Mouse (Mus musculus): ENCODE measurements around the gene Trpv5. TPM values are rescaled to one million over a fixed set of nuclear protein-coding genes. Genes with fewer than 3 reads are reported as not detected.

The Trpv5 gene
- polyA plus RNA-seq, 1 experiment from 2014 or later, result 0.13 TPM

DNA sequence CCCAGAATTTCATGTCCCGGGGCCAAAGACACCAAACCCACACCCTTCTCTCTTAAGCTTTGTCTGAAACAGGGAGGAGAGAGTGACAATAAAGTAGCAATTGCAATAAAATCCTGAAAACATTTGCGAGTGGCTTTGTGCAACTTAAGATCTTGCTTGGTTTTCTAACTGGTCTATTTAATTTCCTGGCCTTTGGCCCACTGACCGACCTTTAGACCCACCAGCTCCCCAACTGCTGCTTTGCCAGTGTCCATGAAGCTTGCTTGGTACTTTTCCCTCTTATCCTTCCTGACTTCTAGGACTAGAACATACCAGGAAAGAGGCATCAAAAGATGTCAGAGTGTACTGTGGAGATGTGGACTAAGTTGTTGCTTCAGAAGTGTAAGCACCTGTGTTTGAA lies 5.0 kb upstream of the Trpv5 start:
- H3K4me2 ChIP-seq (ENCODE audit: low read depth, low read length), result no peak overlapping the region
- no peaks in the 10 kb centered on the region for H3K9me3 ChIP-seq (ENCODE audit: control insufficient read depth, low read length)
- ATAC-seq, result no peak
- H3K27ac ChIP-seq (ENCODE audit: low read length), result no peak overlapping the region
- WGBS, result 81% methylated on average over 3 of the region's 3 CpGs
- H3K4me3 ChIP-seq (ENCODE audit: low read length), result no peak overlapping the region
- H3K9ac ChIP-seq (ENCODE audit: low read depth, low read length), result no peak overlapping the region
- no peaks in the 10 kb centered on the region for H3K4me1 ChIP-seq (ENCODE audit: control insufficient read depth, insufficient read depth, low read length)
- no peaks in the 10 kb centered on the region for H3K27me3 ChIP-seq (replicated peaks; ENCODE audit: control insufficient read depth, insufficient read depth, low read length)
- no peaks in the 10 kb centered on the region for H3K36me3 ChIP-seq (ENCODE audit: control insufficient read depth, insufficient read depth, low read length)

DNA sequence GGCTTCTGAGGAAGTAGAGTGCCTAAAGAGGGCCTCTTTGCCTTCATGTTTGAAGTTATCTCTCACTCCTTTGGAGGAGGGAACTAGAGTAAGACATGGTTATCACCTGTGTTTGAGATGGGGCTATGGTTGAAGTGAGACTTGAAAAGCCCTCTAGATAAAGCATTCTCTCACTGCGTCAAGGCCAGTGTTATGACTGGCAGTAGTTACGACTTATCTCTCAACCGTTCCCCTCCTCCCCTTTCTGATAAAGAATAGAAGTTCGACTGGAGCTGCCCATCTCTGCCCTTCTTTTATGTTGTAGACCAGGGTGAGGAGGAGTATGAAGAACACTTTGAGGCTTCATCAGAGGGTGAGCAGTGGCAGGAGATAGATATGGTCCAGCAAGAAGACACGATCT lies 4.3 kb upstream of the Trpv5 start:
- no peak overlapping the region for H3K4me3 ChIP-seq (ENCODE audit: low read length)
- no peak overlapping the region for H3K4me2 ChIP-seq (ENCODE audit: low read depth, low read length)
- H3K36me3 ChIP-seq (ENCODE audit: control insufficient read depth, insufficient read depth, low read length), result no peaks in the 10 kb centered on the region
- no peak for ATAC-seq
- 74% methylated on average over 5 of the region's 5 CpGs for WGBS
- H3K27me3 ChIP-seq (replicated peaks; ENCODE audit: control insufficient read depth, insufficient read depth, low read length), result no peaks in the 10 kb centered on the region
- no peak overlapping the region for H3K9ac ChIP-seq (ENCODE audit: low read depth, low read length)
- H3K4me1 ChIP-seq (ENCODE audit: control insufficient read depth, insufficient read depth, low read length), result no peaks in the 10 kb centered on the region
- H3K9me3 ChIP-seq (ENCODE audit: control insufficient read depth, low read length), result no peaks in the 10 kb centered on the region
- H3K27ac ChIP-seq (ENCODE audit: low read length), result no peak overlapping the region

DNA sequence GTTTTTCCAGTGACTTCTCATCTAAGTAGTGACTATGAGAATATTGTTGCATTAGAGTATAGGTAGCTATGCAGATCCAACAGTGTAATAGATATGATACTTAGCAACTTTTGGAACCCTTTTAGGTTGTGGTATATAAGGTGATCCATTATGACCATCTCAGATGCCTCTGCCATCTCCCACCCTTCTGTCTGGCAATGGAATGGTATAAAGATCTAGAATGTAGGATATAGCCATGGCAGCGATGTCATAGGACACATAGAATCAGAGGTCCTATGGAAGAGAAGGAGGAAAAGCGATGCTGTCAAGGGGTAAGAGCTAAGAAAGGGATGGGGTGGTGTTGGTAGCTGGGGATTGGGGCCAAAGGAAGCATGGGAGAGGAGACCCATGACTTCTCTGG lies 3.6 kb upstream of the Trpv5 start, which contains the start of gene Llcfc1:
Gene Llcfc1, plus strand, starts transcription at position 301 of the 400 bp plus-strand sequence.
- Histone ChIP-seq H3K27me3 (replicated peaks; ENCODE audit: control insufficient read depth, insufficient read depth, low read length) (no peaks in the 10 kb centered on the region), H3K27ac (ENCODE audit: low read length) (no peak within 1 kb of the TSS), H3K36me3 (ENCODE audit: control insufficient read depth, insufficient read depth, low read length) (no peaks in the 10 kb centered on the region), H3K4me2 (ENCODE audit: low read depth, low read length) (no peak within 1 kb of the TSS), H3K4me1 (ENCODE audit: control insufficient read depth, insufficient read depth, low read length) (no peaks in the 10 kb centered on the region), H3K9me3 (ENCODE audit: control insufficient read depth, low read length) (no peaks in the 10 kb centered on the region), H3K9ac (ENCODE audit: low read depth, low read length) (no peak within 1 kb of the TSS), H3K4me3 (ENCODE audit: low read length) (no peak within 1 kb of the TSS)
- no peak for ATAC-seq
- 79% methylated on average over 2 of the region's 2 CpGs for WGBS

DNA sequence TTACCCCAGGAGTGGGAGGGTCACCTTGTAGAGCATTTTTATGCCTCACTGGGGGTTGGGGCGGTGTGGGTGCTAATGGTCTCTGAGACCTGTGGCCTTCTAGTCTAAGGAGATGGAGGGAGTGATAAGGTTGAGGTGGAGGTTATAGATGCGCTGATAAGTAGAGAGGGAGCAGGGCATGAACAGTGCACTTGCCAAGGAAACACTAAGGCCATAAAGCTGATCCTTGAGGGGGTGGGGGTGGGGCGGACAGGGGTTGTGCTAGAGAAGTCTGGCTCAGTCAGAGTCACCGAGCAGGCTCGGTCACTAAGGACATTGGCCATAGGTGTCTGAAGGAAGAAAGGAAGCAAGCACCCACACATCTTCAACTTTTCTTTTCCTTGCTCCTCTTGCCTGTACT lies 1.1 kb upstream of the Trpv5 start:
- H3K36me3 ChIP-seq (ENCODE audit: control insufficient read depth, insufficient read depth, low read length), result no peaks in the 10 kb centered on the region
- no peaks in the 10 kb centered on the region for H3K27me3 ChIP-seq (replicated peaks; ENCODE audit: control insufficient read depth, insufficient read depth, low read length)
- H3K4me2 ChIP-seq (ENCODE audit: low read depth, low read length), result no peak overlapping the region
- H3K27ac ChIP-seq (ENCODE audit: low read length), result no peak overlapping the region
- peak; percentile 48; the same call in 1 of the 2 replicates for ATAC-seq
- no peaks in the 10 kb centered on the region for H3K4me1 ChIP-seq (ENCODE audit: control insufficient read depth, insufficient read depth, low read length)
- no peak overlapping the region for H3K4me3 ChIP-seq (ENCODE audit: low read length)
- no peaks in the 10 kb centered on the region for H3K9me3 ChIP-seq (ENCODE audit: control insufficient read depth, low read length)
- no peak overlapping the region for H3K9ac ChIP-seq (ENCODE audit: low read depth, low read length)
- 64% methylated on average over 5 of the region's 5 CpGs for WGBS

DNA sequence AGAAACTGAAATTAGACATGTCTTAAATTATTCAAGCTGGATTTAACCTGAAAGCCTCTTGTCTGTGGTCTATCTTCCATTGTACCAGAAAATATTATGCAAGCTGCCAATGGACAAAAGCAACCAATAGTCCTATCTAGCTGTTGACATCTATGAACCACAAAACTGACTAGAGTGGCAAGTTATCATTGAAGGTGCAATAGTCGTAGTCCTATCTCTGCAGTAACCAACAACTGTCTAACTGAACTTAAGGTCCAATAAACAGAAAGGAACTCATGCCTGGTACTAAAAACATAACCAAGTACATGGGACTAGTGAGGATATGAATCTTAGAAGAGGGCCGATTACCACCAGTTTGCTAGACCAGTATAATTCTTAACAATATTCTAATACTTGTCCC lies 4.0 kb downstream of the Trpv5 start:
- Histone ChIP-seq H3K4me2 (ENCODE audit: low read depth, low read length) (no peak overlapping the region), H3K27ac (ENCODE audit: low read length) (no peak overlapping the region), H3K9me3 (ENCODE audit: control insufficient read depth, low read length) (no peaks in the 10 kb centered on the region), H3K4me3 (ENCODE audit: low read length) (no peak overlapping the region), H3K9ac (ENCODE audit: low read depth, low read length) (no peak overlapping the region), H3K4me1 (ENCODE audit: control insufficient read depth, insufficient read depth, low read length) (no peaks in the 10 kb centered on the region), H3K36me3 (ENCODE audit: control insufficient read depth, insufficient read depth, low read length) (no peaks in the 10 kb centered on the region), H3K27me3 (replicated peaks; ENCODE audit: control insufficient read depth, insufficient read depth, low read length) (no peaks in the 10 kb centered on the region)
- ATAC-seq, result no peak
- 89% methylated on average over 2 of the region's 2 CpGs for WGBS

DNA sequence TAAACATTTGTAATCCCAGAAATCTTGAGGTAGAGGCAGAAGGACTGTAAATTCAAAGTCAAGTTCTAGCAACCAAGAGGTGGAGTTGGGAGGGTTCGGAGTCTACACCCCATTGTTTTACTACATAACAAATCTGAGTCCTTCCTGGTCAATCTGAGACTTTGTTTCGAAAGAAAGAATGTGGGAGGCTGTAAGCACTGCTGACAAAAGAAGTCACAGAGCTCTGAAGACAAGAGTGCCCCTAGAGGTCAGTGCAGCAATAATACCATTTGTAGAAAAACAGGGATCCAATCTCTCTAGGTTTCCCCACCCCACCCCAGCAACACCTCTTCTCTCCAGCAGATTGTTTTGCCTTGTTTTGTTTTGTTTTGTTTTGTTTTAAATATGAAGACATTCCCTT lies 18.2 kb downstream of the Trpv5 start:
- Histone ChIP-seq H3K9ac (ENCODE audit: low read depth, low read length) (no peak overlapping the region), H3K36me3 (ENCODE audit: control insufficient read depth, insufficient read depth, low read length) (no peaks in the 10 kb centered on the region), H3K9me3 (ENCODE audit: control insufficient read depth, low read length) (no peaks in the 10 kb centered on the region), H3K4me1 (ENCODE audit: control insufficient read depth, insufficient read depth, low read length) (no peaks in the 10 kb centered on the region), H3K4me3 (ENCODE audit: low read length) (no peak overlapping the region), H3K27me3 (replicated peaks; ENCODE audit: control insufficient read depth, insufficient read depth, low read length) (no peaks in the 10 kb centered on the region), H3K27ac (ENCODE audit: low read length) (no peak overlapping the region), H3K4me2 (ENCODE audit: low read depth, low read length) (no peak overlapping the region)
- ATAC-seq, result peak; percentile 66
- 30% methylated on average over 2 of the region's 2 CpGs for WGBS

DNA sequence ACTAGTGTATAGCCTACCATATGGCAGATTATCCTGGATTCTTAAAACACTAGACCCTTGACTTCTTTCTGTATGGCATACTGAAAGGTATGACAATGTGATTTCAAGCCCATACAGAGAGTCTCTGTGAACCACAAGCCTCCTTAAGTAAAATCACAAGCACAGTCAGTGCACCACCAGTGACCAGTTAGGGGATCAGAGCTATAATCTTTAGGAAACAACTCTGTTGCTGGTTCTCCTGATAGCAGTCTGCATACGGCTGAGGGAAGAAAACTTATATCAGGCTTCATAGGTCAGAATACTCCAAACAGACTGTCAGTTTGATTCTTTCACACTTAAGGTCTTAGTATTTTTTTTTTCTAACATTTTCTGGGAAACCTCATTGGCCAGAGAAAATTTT lies 22.1 kb downstream of the Trpv5 start:
- H3K4me2 ChIP-seq (ENCODE audit: low read depth, low read length), result no peak overlapping the region
- H3K9ac ChIP-seq (ENCODE audit: low read depth, low read length), result no peak overlapping the region
- no peaks in the 10 kb centered on the region for H3K9me3 ChIP-seq (ENCODE audit: control insufficient read depth, low read length)
- no peaks in the 10 kb centered on the region for H3K4me1 ChIP-seq (ENCODE audit: control insufficient read depth, insufficient read depth, low read length)
- ATAC-seq, result no peak
- H3K27ac ChIP-seq (ENCODE audit: low read length), result no peak overlapping the region
- no peaks in the 10 kb centered on the region for H3K36me3 ChIP-seq (ENCODE audit: control insufficient read depth, insufficient read depth, low read length)
- 62% methylated on average over 1 of the region's 1 CpGs for WGBS
- no peak overlapping the region for H3K4me3 ChIP-seq (ENCODE audit: low read length)
- H3K27me3 ChIP-seq (replicated peaks; ENCODE audit: control insufficient read depth, insufficient read depth, low read length), result no peaks in the 10 kb centered on the region

DNA sequence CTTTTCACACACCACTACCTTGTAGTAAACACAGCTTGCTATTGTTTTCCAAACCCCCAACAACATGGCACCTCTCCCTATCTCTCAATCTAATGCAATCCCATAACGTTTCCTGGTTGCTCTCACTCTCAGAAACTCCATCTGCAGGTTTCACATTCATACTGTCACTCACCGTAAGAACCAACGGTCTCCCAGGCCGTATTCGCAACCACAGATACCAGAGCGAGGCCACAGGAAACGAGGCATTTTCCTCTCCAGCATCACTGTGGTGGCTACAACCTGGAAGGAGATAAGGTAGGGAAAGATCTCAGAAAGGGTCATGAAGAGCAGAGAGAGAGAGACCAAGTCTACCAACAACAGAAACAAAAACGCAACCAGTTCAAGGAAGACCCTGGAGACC lies 25.9 kb downstream of the Trpv5 start:
- H3K27ac ChIP-seq (ENCODE audit: low read length), result no peak overlapping the region
- no peaks in the 10 kb centered on the region for H3K9me3 ChIP-seq (ENCODE audit: control insufficient read depth, low read length)
- ATAC-seq, result no peak
- no peak overlapping the region for H3K4me3 ChIP-seq (ENCODE audit: low read length)
- no peak overlapping the region for H3K4me2 ChIP-seq (ENCODE audit: low read depth, low read length)
- H3K4me1 ChIP-seq (ENCODE audit: control insufficient read depth, insufficient read depth, low read length), result no peaks in the 10 kb centered on the region
- no peaks in the 10 kb centered on the region for H3K27me3 ChIP-seq (replicated peaks; ENCODE audit: control insufficient read depth, insufficient read depth, low read length)
- no peaks in the 10 kb centered on the region for H3K36me3 ChIP-seq (ENCODE audit: control insufficient read depth, insufficient read depth, low read length)
- H3K9ac ChIP-seq (ENCODE audit: low read depth, low read length), result no peak overlapping the region
- WGBS, result 77% methylated on average over 8 of the region's 8 CpGs

DNA sequence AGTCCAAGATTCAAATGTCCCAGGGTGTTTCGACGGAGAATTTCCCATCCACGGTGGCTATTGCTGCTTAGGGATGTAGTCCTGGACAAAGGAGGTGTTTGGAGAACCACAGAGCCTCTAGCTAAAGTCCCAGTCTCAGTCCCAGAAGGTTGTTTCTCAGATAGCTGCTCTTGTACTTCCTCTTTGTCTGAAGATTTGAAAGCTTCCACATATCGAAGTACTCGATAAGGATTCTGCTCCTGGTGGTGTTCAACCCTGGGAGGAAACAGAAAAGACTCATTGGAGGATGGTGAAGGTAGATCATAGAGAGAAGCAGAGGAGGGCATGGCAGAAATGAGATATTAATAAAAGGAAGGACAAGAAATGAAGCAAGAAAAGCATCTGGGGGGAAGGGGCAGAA lies 27.4 kb downstream of the Trpv5 start:
- no peaks in the 10 kb centered on the region for H3K27me3 ChIP-seq (replicated peaks; ENCODE audit: control insufficient read depth, insufficient read depth, low read length)
- no peak overlapping the region for H3K4me3 ChIP-seq (ENCODE audit: low read length)
- no peak overlapping the region for H3K9ac ChIP-seq (ENCODE audit: low read depth, low read length)
- WGBS, result 91% methylated on average over 5 of the region's 5 CpGs
- ATAC-seq, result no peak
- no peaks in the 10 kb centered on the region for H3K36me3 ChIP-seq (ENCODE audit: control insufficient read depth, insufficient read depth, low read length)
- no peaks in the 10 kb centered on the region for H3K4me1 ChIP-seq (ENCODE audit: control insufficient read depth, insufficient read depth, low read length)
- no peak overlapping the region for H3K27ac ChIP-seq (ENCODE audit: low read length)
- no peaks in the 10 kb centered on the region for H3K9me3 ChIP-seq (ENCODE audit: control insufficient read depth, low read length)
- H3K4me2 ChIP-seq (ENCODE audit: low read depth, low read length), result no peak overlapping the region

DNA sequence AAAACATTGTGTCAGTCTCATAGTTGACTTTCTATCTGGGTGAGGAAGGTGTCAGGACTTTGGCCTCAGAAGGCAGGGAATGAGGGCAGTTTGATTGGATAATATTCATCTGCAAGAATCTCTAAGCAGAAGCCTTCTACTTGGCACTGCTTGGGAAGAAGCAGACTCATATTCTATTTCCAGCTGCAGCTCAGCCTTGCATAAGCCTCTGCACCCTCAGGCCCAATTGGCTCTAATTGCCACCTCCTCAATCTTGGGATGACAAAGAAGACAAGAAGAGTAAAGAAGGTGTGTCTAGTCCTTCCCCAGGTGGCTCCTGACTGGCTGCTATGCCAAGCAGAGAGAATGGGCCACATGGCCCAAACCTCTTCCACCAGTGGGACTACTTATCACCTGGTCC lies 33.9 kb downstream of the Trpv5 start:
- H3K36me3 ChIP-seq (ENCODE audit: control insufficient read depth, insufficient read depth, low read length), result no peaks in the 10 kb centered on the region

More for the DNA sequence above, 33.9 kb downstream of the Trpv5 start:
- Histone ChIP-seq H3K4me2 (ENCODE audit: low read depth, low read length) (no peak overlapping the region), H3K27ac (ENCODE audit: low read length) (no peak overlapping the region), H3K4me1 (ENCODE audit: control insufficient read depth, insufficient read depth, low read length) (no peaks in the 10 kb centered on the region), H3K9me3 (ENCODE audit: control insufficient read depth, low read length) (no peaks in the 10 kb centered on the region), H3K9ac (ENCODE audit: low read depth, low read length) (no peak overlapping the region), H3K4me3 (ENCODE audit: low read length) (no peak overlapping the region), H3K27me3 (replicated peaks; ENCODE audit: control insufficient read depth, insufficient read depth, low read length) (no peaks in the 10 kb centered on the region)
- no peak for ATAC-seq

Measured in intestine, embryonic 16.5 days (tissue).